Mouse (Mus musculus): ENCODE measurements around the gene Zfp112. TPM values are rescaled to one million over a fixed set of nuclear protein-coding genes. Genes with fewer than 3 reads are reported as not detected.

The Zfp112 gene
- polyA plus RNA-seq, 1 experiment: 0.02 TPM

GRCm38 (mm10) chr7:24110839-24111238 is 1.3 kb upstream of the Zfp112 start:
- Histone ChIP-seq H3K36me3 (ENCODE audit: control insufficient read depth) (peaks cover 36% of the 10 kb centered on the region), H3K4me1 (ENCODE audit: control insufficient read depth) (peaks cover 17% of the 10 kb centered on the region), H3K9me3 (ENCODE audit: control insufficient read depth, low read length) (peaks cover 33% of the 10 kb centered on the region), H3K27me3 (ENCODE audit: control insufficient read depth) (peaks cover 1% of the 10 kb centered on the region; the same call in 1 of the 2 replicates), H3K4me3 (replicated peaks) (no peak overlapping the region)
- TF ChIP-seq TAL1 (IDR thresholded peaks at IDR 0.05; ENCODE audit: low read length) (no peak), GATA1 (IDR thresholded peaks at IDR 0.05; ENCODE audit: low read length) (no peak)

- peaks cover 21% of the 10 kb centered on the region for H3K4me1 ChIP-seq (ENCODE audit: control insufficient read depth)
- peak overlapping the region; percentile 70 for H3K4me3 ChIP-seq (replicated peaks)
- peaks cover 24% of the 10 kb centered on the region for H3K9me3 ChIP-seq (ENCODE audit: control insufficient read depth, low read length)
- peaks cover 27% of the 10 kb centered on the region for H3K36me3 ChIP-seq (ENCODE audit: control insufficient read depth)
- no peak for TF ChIP-seq GATA1 (IDR thresholded peaks at IDR 0.05; ENCODE audit: low read length)
- TF ChIP-seq TAL1 (IDR thresholded peaks at IDR 0.05; ENCODE audit: low read length): no peak
- H3K27me3 ChIP-seq (ENCODE audit: control insufficient read depth): no peaks in the 10 kb centered on the region; the same call in 1 of the 2 replicates
Observed at GRCm38 (mm10) chr7:24111772-24112155, 350 bp upstream of the Zfp112 start.

GRCm38 (mm10) chr7:24113001-24113400 is 887 bp downstream of the Zfp112 start:
- Histone ChIP-seq H3K36me3 (ENCODE audit: control insufficient read depth) (peaks cover 14% of the 10 kb centered on the region), H3K27me3 (ENCODE audit: control insufficient read depth) (no peaks in the 10 kb centered on the region), H3K4me1 (ENCODE audit: control insufficient read depth) (peaks cover 23% of the 10 kb centered on the region), H3K9me3 (ENCODE audit: control insufficient read depth, low read length) (peaks cover 11% of the 10 kb centered on the region), H3K4me3 (replicated peaks) (peak overlapping the region; percentile 70)
- TF ChIP-seq TAL1 (IDR thresholded peaks at IDR 0.05; ENCODE audit: low read length) (no peak), GATA1 (IDR thresholded peaks at IDR 0.05; ENCODE audit: low read length) (no peak)

GRCm38 (mm10) chr7:24116655-24117054 is 4.5 kb downstream of the Zfp112 start:
- H3K36me3 ChIP-seq (ENCODE audit: control insufficient read depth): no peaks in the 10 kb centered on the region
- H3K9me3 ChIP-seq (ENCODE audit: control insufficient read depth, low read length): no peaks in the 10 kb centered on the region
- TF ChIP-seq TAL1 (IDR thresholded peaks at IDR 0.05; ENCODE audit: low read length) (no peak), GATA1 (IDR thresholded peaks at IDR 0.05; ENCODE audit: low read length) (no peak)
- peaks cover 23% of the 10 kb centered on the region for H3K4me1 ChIP-seq (ENCODE audit: control insufficient read depth)
- no peaks in the 10 kb centered on the region for H3K27me3 ChIP-seq (ENCODE audit: control insufficient read depth)
- H3K4me3 ChIP-seq (replicated peaks): no peak overlapping the region

GRCm38 (mm10) chr7:24133425-24133995 is 21.4 kb downstream of the Zfp112 start:
- Histone ChIP-seq H3K36me3 (ENCODE audit: control insufficient read depth) (peaks cover 22% of the 10 kb centered on the region), H3K9me3 (ENCODE audit: control insufficient read depth, low read length) (no peaks in the 10 kb centered on the region), H3K4me1 (ENCODE audit: control insufficient read depth) (peaks cover 15% of the 10 kb centered on the region), H3K27me3 (ENCODE audit: control insufficient read depth) (no peaks in the 10 kb centered on the region), H3K4me3 (replicated peaks) (peak overlapping the region; percentile 76)
- no peak for TF ChIP-seq TAL1 (IDR thresholded peaks at IDR 0.05; ENCODE audit: low read length)
- TF ChIP-seq GATA1 (IDR thresholded peaks at IDR 0.05; ENCODE audit: low read length): no peak

- TF ChIP-seq TAL1 (IDR thresholded peaks at IDR 0.05; ENCODE audit: low read length) (no peak), GATA1 (IDR thresholded peaks at IDR 0.05; ENCODE audit: low read length) (no peak)
- peak within 1 kb of the TSS; percentile 76 for H3K4me3 ChIP-seq (replicated peaks)
- peaks cover 15% of the 10 kb centered on the region for H3K4me1 ChIP-seq (ENCODE audit: control insufficient read depth)
- no peaks in the 10 kb centered on the region for H3K9me3 ChIP-seq (ENCODE audit: control insufficient read depth, low read length)
- peaks cover 27% of the 10 kb centered on the region for H3K36me3 ChIP-seq (ENCODE audit: control insufficient read depth)
- no peaks in the 10 kb centered on the region for H3K27me3 ChIP-seq (ENCODE audit: control insufficient read depth)
Observed at GRCm38 (mm10) chr7:24133996-24134828, 22.1 kb downstream of the Zfp112 start, which contains the start of gene Zfp235. Zfp235 (plus strand) TSS chr7:24134169.

GRCm38 (mm10) chr7:24142566-24142965 is 30.5 kb downstream of the Zfp112 start:
- no peaks in the 10 kb centered on the region for H3K27me3 ChIP-seq (ENCODE audit: control insufficient read depth)
- no peak overlapping the region for H3K4me3 ChIP-seq (replicated peaks)
- no peaks in the 10 kb centered on the region for H3K4me1 ChIP-seq (ENCODE audit: control insufficient read depth)
- TF ChIP-seq GATA1 (IDR thresholded peaks at IDR 0.05; ENCODE audit: low read length) (no peak), TAL1 (IDR thresholded peaks at IDR 0.05; ENCODE audit: low read length) (no peak)
- peaks cover 28% of the 10 kb centered on the region for H3K36me3 ChIP-seq (ENCODE audit: control insufficient read depth)
- H3K9me3 ChIP-seq (ENCODE audit: control insufficient read depth, low read length): peaks cover 20% of the 10 kb centered on the region

GRCm38 (mm10) chr7:24153272-24153671 is 41.2 kb downstream of the Zfp112 start:
- H3K4me3 ChIP-seq (replicated peaks): no peak overlapping the region
- H3K9me3 ChIP-seq (ENCODE audit: control insufficient read depth, low read length): no peaks in the 10 kb centered on the region
- H3K36me3 ChIP-seq (ENCODE audit: control insufficient read depth): no peaks in the 10 kb centered on the region
- H3K27me3 ChIP-seq (ENCODE audit: control insufficient read depth): no peaks in the 10 kb centered on the region
- TF ChIP-seq GATA1 (IDR thresholded peaks at IDR 0.05; ENCODE audit: low read length) (no peak), TAL1 (IDR thresholded peaks at IDR 0.05; ENCODE audit: low read length) (no peak)
- H3K4me1 ChIP-seq (ENCODE audit: control insufficient read depth): no peaks in the 10 kb centered on the region

- peaks cover 4% of the 10 kb centered on the region for H3K4me1 ChIP-seq (ENCODE audit: control insufficient read depth)
- peaks cover 2% of the 10 kb centered on the region; the same call in 1 of the 2 replicates for H3K9me3 ChIP-seq (ENCODE audit: control insufficient read depth, low read length)
- no peak overlapping the region for H3K4me3 ChIP-seq (replicated peaks)
- H3K36me3 ChIP-seq (ENCODE audit: control insufficient read depth): no peaks in the 10 kb centered on the region
- TF ChIP-seq TAL1 (IDR thresholded peaks at IDR 0.05; ENCODE audit: low read length) (no peak), GATA1 (IDR thresholded peaks at IDR 0.05; ENCODE audit: low read length) (no peak)
- H3K27me3 ChIP-seq (ENCODE audit: control insufficient read depth): no peaks in the 10 kb centered on the region
Observed at GRCm38 (mm10) chr7:24172191-24172590, 60.1 kb downstream of the Zfp112 start.
